Mouse (Mus musculus) heart, embryonic 14.5 days (tissue): ENCODE results near the gene Naa16. TPM values are rescaled to one million over a fixed set of nuclear protein-coding genes. Genes with fewer than 3 reads are reported as not detected.

Source experiments
- ATAC-seq: fragments of 200-750 bp; cut with Nextera tagmentation; 2 replicates; pipeline ENCODE4 v1.8.0; 2017; ENCODE audit warnings: low read depth, moderate TSS enrichment; ENCODE audit not compliant: insufficient number of reproducible peaks, insufficient read depth, low FRiP score
- H3K27ac ChIP-seq, 2 experiments: fragments of 200-500 bp in 1 of 2; fragments of 300-500 bp in 1 of 2; sonication (generic) in 1 of 2; replicated peaks in 1 of 2; 2 replicates each; pipeline ENCODE4 v1.5.1; 2012 to 2014; ENCODE audit warnings: low read depth in 2 of 2, low read length in 2 of 2, control low read depth in 1 of 2, mild to moderate bottlenecking in 1 of 2, mixed read lengths in 1 of 2; ENCODE audit not compliant: control insufficient read depth in 1 of 2, insufficient read depth in 1 of 2
- H3K27me3 ChIP-seq: fragments of 300-500 bp; sonication (generic); 2 replicates; pipeline ENCODE4 v1.6.1; 2014; ENCODE audit warnings: mild to moderate bottlenecking, low read length, control low read depth; ENCODE audit not compliant: control insufficient read depth, insufficient read depth
- H3K36me3 ChIP-seq: fragments of 300-500 bp; sonication (generic); 2 replicates; pipeline ENCODE4 v1.6.1; 2014; ENCODE audit warnings: mild to moderate bottlenecking, control low read depth, low read length, mixed read lengths; ENCODE audit not compliant: control insufficient read depth, insufficient read depth
- H3K4me1 ChIP-seq, 2 experiments: fragments of 200-500 bp in 1 of 2; fragments of 300-500 bp in 1 of 2; sonication (generic) in 1 of 2; 2 replicates each; pipeline ENCODE4 v1.6.1; 2012 to 2014; ENCODE audit warnings: low read length in 2 of 2, control low read depth in 1 of 2, mixed read lengths in 1 of 2; ENCODE audit not compliant: control insufficient read depth in 2 of 2, insufficient read depth in 2 of 2
- H3K4me2 ChIP-seq: fragments of 300-500 bp; sonication (generic); 2 replicates; pipeline ENCODE4 v1.6.1; 2014; ENCODE audit warnings: mild to moderate bottlenecking, low read length
- H3K4me3 ChIP-seq, 2 experiments: fragments of 200-500 bp in 1 of 2; fragments of 300-500 bp in 1 of 2; sonication (generic) in 1 of 2; 2 replicates each; pipeline ENCODE4 v1.5.1; 2012 to 2014; ENCODE audit warnings: low read length in 2 of 2, mild to moderate bottlenecking in 2 of 2, control low read depth in 1 of 2, low read depth in 1 of 2, moderate library complexity in 1 of 2; ENCODE audit not compliant: control insufficient read depth in 1 of 2, insufficient read depth in 1 of 2
- H3K9ac ChIP-seq: fragments of 300-500 bp; sonication (generic); 2 replicates; pipeline ENCODE4 v1.6.1; 2014; ENCODE audit warnings: mild to moderate bottlenecking, low read length
- H3K9me3 ChIP-seq: fragments of 300-500 bp; sonication (generic); 2 replicates; pipeline ENCODE4 v1.6.1; 2016; ENCODE audit warnings: low read length, control low read depth; ENCODE audit not compliant: control insufficient read depth
- WGBS: fragments of 180-500 bp; shearing (Covaris S2); extraction: QIAGEN DNeasy Blood & Tissue Kit; methylation state at CpG from one replicate; pipeline ENCODE4 v1.1.7; 2014; 5-methylcytosine and 5-hydroxymethylcytosine counted together
- polyA plus RNA-seq: library from polyadenylated mRNA; unstranded; fragments of >200 nt; fragmentation: Nextera tagmentation; extraction: Ambion mirVana; gene quantifications from 2 replicates; pipeline ENCODE4 v1.2.1, GENCODE M21; 2014

Gene Naa16
- polyA plus RNA-seq, 1 experiment from 2014 or later, result 22.1 TPM

DNA sequence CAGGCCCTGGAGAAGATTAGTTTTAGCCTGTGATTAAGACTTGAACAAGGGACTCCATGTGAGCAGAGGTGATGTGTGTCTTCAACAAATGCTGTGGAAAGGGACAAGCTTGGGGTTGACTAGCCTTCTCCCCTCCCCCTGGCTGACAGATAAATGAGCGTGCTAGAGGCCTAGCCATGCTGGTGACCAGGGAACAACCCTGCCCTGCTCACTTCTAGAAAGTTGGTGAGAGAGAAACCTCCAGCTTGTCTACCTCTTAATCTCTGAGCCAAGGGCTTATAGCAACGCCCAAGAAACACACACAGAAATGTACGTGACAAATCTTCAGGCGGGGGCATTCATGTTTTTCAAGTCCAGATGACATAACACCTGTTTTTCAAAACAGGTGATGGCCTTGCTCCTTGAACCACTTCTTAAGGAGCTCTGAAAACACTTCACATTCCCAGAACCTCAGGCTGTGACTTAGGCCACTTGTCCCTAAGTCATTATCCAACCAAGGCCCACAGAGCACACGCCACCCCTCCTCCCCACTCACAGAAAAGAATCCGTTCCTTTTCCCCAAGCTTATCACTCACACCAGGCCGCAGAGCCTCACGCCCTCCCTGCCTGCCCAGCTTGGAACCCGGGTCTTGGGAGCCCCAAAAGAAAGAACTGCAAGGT, 108.6 kb downstream of the Naa16 start:
- 73% methylated on average over 9 of the region's 9 CpGs for WGBS
- ATAC-seq, result no peak
- H3K27ac ChIP-seq, result no peak overlapping the region

DNA sequence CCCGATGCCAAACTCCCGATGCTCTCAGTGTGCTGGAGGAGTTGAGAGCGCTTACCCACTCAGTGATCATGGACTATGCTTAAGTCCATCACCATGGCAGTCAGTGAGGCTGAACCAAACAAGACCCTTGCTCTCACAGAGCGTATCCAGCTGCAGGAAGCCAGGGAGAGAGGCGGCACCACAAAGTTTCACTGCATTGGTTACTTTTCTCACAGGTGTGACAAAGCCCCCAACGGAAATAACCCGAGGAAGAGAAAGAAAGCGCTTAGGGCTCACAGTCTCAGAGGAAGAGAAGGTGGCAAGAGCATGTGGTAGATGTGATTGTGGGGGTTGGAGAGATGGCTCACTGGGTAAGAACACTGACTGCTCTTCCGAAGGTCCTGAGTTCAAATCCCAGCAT, 110.1 kb downstream of the Naa16 start:
- H3K4me2 ChIP-seq, result no peak overlapping the region
- no peaks in the 10 kb centered on the region for H3K27me3 ChIP-seq
- H3K4me3 ChIP-seq, result no peak overlapping the region
- H3K27ac ChIP-seq, result no peak overlapping the region
- peaks cover 4% of the 10 kb centered on the region; the same call in 1 of the 2 replicates for H3K9me3 ChIP-seq
- H3K36me3 ChIP-seq, result no peaks in the 10 kb centered on the region
- no peak overlapping the region for H3K9ac ChIP-seq
- 87% methylated on average over 9 of the region's 9 CpGs for WGBS
- ATAC-seq, result no peak
- H3K4me1 ChIP-seq, result peaks cover 7% of the 10 kb centered on the region in 2 experiments

More for the DNA sequence above, 108.6 kb downstream of the Naa16 start:
- Histone ChIP-seq H3K9me3 (peaks cover 4% of the 10 kb centered on the region; the same call in 1 of the 2 replicates), H3K36me3 (no peaks in the 10 kb centered on the region), H3K9ac (no peak overlapping the region), H3K4me2 (no peak overlapping the region), H3K27me3 (no peaks in the 10 kb centered on the region), H3K4me1 (peaks cover 6 to 7% of the 10 kb centered on the region in 2 experiments), H3K4me3 (no peak overlapping the region)

DNA sequence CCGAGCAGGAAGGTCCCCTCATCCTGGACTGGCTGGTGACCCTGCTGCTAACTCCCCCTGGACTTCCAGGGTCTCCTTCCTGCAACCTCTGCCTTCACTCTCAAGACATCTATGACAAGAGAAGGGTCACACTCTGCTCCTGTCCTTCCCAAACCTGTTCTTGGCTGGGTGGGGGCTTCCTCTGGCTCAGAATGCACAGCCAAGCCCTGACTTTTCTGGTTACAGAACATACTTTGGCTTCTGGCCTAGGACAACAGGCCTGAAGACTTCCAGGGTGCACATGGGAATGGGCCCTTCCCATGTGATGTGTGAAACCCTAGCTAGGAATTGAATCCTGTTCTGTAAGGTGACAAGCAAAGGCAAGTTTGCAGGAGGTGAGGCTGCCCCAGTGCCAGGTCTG, 111.1 kb downstream of the Naa16 start:
- H3K9me3 ChIP-seq, result peaks cover 4% of the 10 kb centered on the region; the same call in 1 of the 2 replicates
- H3K4me3 ChIP-seq, result no peak overlapping the region
- no peak for ATAC-seq
- peaks cover 7% of the 10 kb centered on the region in 2 experiments for H3K4me1 ChIP-seq
- no peaks in the 10 kb centered on the region for H3K27me3 ChIP-seq
- H3K4me2 ChIP-seq, result no peak overlapping the region
- H3K9ac ChIP-seq, result no peak overlapping the region
- WGBS, result 83% methylated on average over 1 of the region's 1 CpGs
- no peak overlapping the region for H3K27ac ChIP-seq
- H3K36me3 ChIP-seq, result no peaks in the 10 kb centered on the region

DNA sequence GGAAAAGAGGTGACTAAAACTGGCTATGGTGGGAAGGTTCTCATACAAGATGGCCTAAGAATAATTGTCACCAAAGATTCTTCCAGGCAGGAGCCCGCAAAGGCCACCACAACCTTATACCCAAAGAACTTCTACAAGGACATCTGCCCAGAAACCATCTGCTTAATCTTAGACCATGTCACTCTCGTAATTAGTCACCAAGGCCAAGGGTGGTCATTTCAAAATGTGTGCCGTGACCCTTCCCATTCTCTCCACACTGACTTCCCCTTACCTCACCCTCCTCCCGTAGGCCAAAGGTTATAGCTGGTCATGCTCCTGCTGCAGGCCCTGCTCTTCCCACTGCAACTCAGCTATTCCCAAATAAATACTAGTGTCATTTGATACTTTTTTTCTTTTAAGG, 111.7 kb downstream of the Naa16 start:
- Histone ChIP-seq H3K4me1 (peaks cover 7% of the 10 kb centered on the region in 2 experiments), H3K4me3 (no peak overlapping the region), H3K9me3 (peaks cover 4% of the 10 kb centered on the region; the same call in 1 of the 2 replicates), H3K27me3 (no peaks in the 10 kb centered on the region), H3K4me2 (no peak overlapping the region), H3K36me3 (no peaks in the 10 kb centered on the region), H3K27ac (no peak overlapping the region), H3K9ac (no peak overlapping the region)
- 87% methylated on average over 4 of the region's 4 CpGs for WGBS
- ATAC-seq, result no peak

DNA sequence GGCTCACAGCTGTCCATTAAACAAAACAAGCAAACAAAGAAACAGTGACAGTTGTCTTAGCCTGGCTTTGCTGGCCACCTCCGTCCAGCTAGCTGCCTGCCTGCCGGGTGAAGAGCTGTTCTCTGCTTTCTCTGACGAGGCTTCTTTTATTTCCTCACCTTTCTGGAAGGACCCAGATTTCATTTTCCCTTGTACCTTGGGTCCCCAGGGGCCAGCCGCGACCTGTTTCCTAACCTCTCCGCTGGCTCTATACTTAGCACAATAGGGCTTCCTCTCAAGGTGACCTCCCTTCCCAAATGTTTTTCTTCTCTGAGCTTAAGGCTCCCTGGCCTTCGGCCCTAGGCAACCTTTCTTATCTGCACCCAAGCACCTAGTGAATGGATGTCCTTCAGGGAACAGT, 112.7 kb downstream of the Naa16 start:
- Histone ChIP-seq H3K27ac (no peak overlapping the region), H3K4me1 (peaks cover 7 to 11% of the 10 kb centered on the region in 2 experiments), H3K36me3 (no peaks in the 10 kb centered on the region), H3K4me2 (no peak overlapping the region), H3K9ac (no peak overlapping the region), H3K27me3 (no peaks in the 10 kb centered on the region), H3K4me3 (no peak overlapping the region), H3K9me3 (no peaks in the 10 kb centered on the region)
- 29% methylated on average over 7 of the region's 7 CpGs for WGBS
- no peak for ATAC-seq

DNA sequence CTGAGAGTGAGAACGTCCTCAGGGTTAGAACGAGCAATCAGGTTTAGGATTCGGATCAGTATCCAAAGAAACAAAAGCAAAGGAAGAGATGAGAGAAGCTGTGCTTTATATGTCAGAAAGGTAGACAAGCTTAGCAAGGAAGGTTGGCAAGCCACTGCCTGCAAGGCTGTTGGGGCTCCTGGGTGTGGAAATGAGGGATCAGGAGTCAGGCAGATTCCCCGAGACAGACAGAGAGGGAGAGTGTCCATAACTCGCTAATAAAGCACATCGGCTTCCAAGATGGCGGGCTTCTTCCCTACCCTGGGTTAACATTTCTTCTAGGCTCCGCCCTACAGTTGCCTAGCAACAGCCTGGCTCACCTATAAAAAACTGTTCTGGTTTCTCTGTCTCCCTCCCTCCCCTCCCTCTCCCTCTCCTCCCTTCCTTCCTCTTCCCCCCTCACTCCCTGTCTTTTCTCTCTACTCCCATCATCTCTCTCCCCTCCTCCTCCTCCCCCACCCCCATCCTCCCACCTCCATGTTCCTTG, 114.6 kb downstream of the Naa16 start:
- Histone ChIP-seq H3K27ac (no peak overlapping the region), H3K4me1 (peaks cover 7 to 11% of the 10 kb centered on the region in 2 experiments), H3K4me3 (no peak overlapping the region), H3K36me3 (no peaks in the 10 kb centered on the region), H3K27me3 (no peaks in the 10 kb centered on the region), H3K9ac (no peak overlapping the region), H3K4me2 (no peak overlapping the region), H3K9me3 (no peaks in the 10 kb centered on the region)
- 79% methylated on average over 8 of the region's 8 CpGs for WGBS
- ATAC-seq, result no peak

DNA sequence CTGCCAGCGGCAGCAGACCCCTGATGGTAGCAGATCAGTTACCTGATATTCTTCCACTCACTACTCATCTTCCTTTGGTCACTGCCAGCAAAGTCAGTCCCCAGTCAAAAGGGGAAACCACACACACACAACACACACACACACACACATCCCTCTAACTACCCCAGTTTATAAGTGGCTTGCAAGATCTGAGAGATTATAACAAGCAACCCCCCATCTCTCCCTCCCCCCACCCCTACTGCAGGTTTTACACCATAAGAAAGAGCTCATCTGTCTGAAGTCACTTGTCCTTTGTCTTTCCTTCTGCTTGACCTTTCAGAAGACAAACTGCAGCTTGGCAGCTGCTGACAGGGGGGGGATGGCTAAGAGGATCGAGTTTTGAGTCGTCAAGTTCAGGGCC, 115.1 kb downstream of the Naa16 start:
- H3K27me3 ChIP-seq, result no peaks in the 10 kb centered on the region
- WGBS, result 36% methylated on average over 3 of the region's 3 CpGs
- H3K4me3 ChIP-seq, result no peak overlapping the region
- peaks cover 7 to 11% of the 10 kb centered on the region in 2 experiments for H3K4me1 ChIP-seq
- 0 out of 2 replicates have a peak, but pooled peaks cover 2% of the 10 kb centered on the region for H3K9me3 ChIP-seq
- H3K36me3 ChIP-seq, result no peaks in the 10 kb centered on the region
- H3K4me2 ChIP-seq, result no peak overlapping the region
- H3K27ac ChIP-seq, result no peak overlapping the region
- ATAC-seq, result no peak
- no peak overlapping the region for H3K9ac ChIP-seq
